Mouse (Mus musculus) brain, embryonic 14.5 days (tissue): ENCODE results near the gene Fxn.

Experiments used
- CTCF ChIP-seq: fragments of 200-500 bp; IDR thresholded peaks from 2 replicates; pipeline ENCODE4 v1.5.1; 2012; ENCODE audit warnings: inconsistent platforms, mild to moderate bottlenecking, moderate library complexity, borderline replicate concordance; ENCODE audit not compliant: insufficient read depth, insufficient read length; ENCODE audit errors: extremely low read depth
- POLR2A ChIP-seq: fragments of 200-500 bp; IDR thresholded peaks from 2 replicates; pipeline ENCODE4 v1.6.1; 2012; ENCODE audit warnings: mild to moderate bottlenecking, inconsistent platforms, borderline replicate concordance; ENCODE audit not compliant: poor library complexity, insufficient read depth, insufficient read length, severe bottlenecking; ENCODE audit errors: extremely low read depth

DNA sequence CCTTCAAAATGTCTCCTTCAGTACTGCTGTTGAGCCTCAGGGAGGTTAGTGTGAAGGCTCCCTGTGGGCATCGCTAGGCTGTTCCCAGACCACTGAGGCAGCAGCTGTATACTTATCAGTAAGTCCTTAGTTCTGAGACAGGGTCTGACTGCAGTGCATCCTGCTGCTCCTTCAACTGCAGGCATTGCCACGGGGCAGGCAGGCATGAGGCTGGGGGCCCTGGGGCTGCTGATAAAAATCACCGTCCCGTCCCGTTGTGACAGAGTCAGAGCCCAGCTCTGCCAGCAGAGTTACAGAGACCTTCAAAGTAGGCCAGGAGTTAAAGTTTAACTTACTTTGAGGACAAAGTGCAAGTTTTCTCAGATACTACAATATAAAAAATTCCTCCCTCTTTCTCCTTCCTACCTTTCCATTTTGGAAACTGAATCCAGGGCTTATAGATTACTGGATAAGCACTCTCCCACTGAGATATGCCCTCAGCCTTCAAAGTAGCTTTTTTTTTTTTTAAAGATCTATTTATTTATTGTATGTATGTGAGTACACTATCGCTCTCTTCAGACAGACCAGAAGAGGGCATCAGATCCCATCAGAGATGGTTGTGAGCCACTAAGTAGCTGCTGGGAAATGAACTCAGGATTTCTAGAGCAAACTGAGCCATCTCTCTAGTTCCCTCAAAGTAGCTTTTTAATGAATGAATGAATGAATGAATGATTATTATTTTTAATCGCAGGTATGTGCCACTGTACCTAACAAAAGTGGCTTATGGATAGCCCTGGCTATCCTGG lies 14.2 kb downstream of the Fxn start:
- no peak for TF ChIP-seq CTCF
- TF ChIP-seq POLR2A, result no peak
